Mouse (Mus musculus) right cerebral cortex, adult 18-20 months (tissue): Measurements from ENCODE around the gene Shc3.

Experiments
- DNase-seq: peaks from one replicate; pipeline ENCODE4 v3.0.0; 2022; ENCODE audit warnings: mixed read lengths

Shc3 gene

DNA sequence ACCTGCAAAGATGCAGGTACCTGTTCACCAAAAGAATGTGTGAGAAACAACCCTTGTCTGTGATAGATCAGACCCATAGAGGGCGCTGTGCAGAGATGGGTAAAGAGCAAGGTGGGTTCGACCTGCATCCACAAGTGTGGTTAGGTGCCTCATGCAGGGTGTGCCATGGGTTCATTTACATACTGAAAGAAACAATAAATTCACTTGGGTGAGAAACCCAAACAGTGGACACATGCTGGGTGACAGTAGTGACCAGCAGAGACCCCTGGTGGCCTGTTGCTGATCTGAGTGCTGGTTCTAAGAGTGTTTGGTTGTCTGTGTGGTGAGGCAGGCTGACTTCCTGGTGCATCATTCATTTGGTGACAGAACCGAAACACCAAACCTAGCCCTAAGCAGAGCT, 155.8 kb downstream of the Shc3 start:
- DNase-seq, result no peak

DNA sequence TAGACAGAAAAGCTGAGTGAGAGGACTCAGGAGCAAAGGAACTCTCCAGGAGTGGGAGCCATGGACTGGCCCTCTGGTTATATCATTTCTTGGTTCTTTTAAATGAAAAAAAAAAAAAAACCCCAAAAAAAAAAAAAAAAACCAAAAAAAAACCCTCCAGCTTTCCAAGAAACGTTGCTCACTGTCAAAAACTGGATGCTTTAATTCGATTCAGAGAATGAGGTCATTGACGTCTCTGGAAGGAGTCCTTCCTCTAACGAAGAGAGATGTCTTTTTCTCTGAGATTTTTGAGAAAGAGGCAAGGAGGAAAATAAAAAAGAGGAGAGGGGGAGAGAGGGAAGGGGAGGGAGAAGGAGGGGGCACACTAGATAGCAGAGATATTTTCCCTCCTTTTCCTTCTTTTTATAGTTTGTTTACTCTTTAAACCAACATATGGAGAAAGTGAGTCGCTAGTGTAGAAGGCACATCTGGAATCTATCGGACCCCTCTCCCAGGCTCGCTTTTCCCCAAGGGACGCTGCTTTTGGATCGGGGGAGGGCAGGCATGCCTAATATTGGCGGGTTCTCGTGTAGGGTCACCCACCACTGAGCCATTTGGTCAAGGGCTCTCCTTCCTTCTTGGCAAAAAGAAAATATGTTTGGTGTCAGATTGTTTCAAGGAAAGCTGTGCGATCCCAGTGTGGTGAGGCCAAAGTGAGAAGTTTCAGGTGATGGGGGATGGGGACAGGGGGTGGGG, 157.4 kb downstream of the Shc3 start:
- no peak for DNase-seq

GRCm38 (mm10) chr13:51411243-51411642, 158.0 kb downstream of the Shc3 start:
- DNase-seq, result no peak

- no peak for DNase-seq
These were observed 159.2 kb downstream of the Shc3 start for GRCm38 (mm10) chr13:51409936-51410481.

DNA sequence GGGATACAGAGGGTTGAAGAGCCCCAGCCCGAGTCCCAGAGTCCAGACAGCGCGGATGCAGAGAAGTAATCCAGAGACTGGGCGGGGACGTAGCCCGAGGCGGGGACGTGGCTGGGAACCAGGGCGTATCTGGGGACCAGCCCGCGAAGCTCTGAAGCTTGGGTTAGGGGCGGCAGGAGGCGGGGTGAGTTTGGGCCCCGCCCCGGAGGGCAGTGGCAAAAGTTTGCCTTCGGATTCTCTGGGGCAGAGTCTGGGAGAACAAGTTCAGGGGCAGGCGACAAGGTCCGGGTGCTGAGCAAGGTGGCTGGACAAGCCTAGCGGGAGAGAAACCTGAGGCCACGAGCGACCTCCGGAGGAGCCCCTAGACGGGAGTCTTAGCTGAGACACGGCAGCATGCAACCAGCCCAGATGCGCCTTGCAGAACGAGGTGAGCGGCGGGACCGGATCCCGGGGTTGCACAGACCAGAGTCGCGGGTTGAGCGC, 160.7 kb downstream of the Shc3 start, which contains the start of gene S1pr3:
Gene S1pr3, plus strand, starts transcription at position 121 of the 483 bp plus-strand sequence.
- no peak for DNase-seq

DNA sequence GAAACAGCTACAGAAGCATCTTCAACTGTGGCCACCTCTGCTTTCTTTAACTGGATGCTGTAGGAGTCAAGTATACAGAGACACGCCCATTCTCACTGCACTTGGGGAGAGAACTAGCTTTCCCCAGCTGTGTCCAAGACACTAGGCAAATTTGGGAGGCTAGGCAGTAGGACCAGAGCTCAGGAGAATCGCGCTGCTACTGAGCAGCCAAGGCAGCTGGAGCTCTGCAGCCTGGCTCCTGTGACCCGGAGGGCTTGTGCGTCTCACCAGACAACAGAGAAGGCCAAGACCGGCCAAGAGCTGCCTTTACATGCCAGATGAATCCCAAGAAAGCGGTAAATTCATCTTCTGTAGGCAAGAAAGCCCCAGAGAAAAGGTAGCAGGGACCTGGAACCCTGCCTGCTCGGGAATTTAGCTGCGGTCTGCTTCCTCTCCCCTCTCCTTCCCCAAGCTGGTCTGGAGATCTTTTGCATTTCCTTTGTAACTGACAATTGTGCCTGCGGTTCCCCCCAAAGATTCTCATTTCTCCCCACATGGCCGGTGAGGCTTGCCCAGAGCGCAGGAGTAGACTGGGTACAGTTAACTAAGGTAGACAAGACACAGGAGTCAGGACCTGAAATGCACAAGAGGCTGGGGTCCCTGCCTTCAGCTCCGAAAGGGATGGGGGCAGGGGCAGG, 161.5 kb downstream of the Shc3 start:
- no peak for DNase-seq

- no peak for DNase-seq
These were observed 163.4 kb downstream of the Shc3 start for GRCm38 (mm10) chr13:51405731-51406320.

- DNase-seq, result no peak
These were observed 164.7 kb downstream of the Shc3 start for GRCm38 (mm10) chr13:51404566-51404965.

DNA sequence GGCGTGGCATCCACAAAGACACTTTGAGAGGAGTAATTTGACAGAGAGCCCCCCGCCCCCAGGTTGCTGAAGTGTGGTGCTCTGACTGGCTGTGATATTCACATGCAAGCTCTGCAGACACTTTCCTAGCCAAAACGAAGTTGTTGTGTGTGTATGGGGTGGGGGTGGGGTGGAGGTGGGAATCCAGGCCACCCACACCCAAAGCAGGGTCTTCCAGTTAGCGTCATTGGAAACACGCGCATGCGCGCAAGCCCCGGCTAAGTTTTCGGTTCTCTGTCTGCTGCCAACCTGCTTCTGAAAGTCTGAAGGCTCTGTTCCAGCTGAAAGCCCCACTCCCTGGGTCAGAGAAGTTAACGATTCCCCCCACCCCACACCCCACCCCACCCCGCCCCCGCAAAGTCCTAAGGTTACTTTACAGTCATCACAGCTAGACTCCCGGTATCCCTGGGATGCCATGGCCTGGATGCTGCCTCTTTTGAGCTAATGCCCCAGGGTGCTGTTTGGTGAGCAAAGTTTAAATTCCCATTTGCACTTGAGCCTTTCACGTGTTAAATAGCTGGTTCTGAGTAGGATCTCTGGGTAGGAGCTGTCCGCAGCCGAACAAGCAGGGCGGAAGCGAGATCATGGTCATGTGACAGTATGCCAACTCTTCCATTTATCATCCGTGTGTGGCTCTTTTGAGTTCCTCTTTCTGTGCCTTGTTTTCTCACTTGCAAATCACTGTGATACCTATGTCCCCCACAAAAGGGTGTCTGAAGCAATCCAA, 168.3 kb downstream of the Shc3 start:
- DNase-seq, result no peak

DNA sequence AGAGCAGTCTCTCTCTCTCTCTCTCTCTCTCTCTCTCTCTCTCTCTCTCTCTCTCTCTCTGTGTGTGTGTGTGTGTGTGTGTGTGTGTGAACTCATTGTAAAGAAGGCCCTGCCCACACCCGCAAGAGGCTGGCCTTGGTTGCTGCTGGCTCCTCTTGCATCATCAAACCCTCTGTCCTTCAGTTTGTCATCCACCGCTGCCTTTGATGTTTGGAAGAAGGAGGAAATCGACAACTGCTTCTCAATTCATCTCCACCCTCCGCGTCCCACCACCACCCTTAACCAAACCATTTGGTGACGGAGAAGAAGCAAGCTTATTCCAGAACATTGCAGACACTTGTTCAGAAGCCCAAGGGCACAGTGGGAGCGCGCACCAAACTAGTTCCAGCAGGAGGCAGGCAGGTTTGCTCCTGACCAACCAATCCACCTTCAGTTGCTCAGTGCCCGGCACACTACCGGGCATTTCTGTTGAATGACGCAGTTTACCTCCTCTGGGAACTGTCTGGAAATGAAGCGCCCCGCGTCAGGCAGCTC, 169.0 kb downstream of the Shc3 start:
- DNase-seq, result no peak

DNA sequence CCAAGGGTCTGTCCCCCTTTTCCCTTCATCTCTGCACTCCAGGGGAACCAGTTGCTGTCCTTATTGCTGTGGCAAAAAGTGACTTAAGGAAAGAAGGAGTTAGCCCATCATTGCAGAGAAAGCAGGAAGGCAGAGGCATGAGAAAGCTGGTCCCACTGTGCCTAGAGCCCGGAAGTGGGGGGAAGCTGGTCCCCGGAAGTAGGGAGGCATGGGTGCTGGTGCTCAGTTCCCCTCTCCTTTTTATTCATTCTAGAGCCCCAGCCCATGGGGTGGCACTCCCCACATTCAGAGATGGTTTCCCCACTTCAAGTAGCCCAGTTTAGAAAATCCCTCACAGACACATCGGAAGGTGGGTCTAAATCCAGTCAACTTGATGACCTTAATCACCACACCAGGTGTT, 169.7 kb downstream of the Shc3 start:
- no peak for DNase-seq

- no peak for DNase-seq
These were observed 171.4 kb downstream of the Shc3 start for GRCm38 (mm10) chr13:51397861-51398260.

GRCm38 (mm10) chr13:51392256-51392655, 177.0 kb downstream of the Shc3 start:
- DNase-seq, result no peak

DNA sequence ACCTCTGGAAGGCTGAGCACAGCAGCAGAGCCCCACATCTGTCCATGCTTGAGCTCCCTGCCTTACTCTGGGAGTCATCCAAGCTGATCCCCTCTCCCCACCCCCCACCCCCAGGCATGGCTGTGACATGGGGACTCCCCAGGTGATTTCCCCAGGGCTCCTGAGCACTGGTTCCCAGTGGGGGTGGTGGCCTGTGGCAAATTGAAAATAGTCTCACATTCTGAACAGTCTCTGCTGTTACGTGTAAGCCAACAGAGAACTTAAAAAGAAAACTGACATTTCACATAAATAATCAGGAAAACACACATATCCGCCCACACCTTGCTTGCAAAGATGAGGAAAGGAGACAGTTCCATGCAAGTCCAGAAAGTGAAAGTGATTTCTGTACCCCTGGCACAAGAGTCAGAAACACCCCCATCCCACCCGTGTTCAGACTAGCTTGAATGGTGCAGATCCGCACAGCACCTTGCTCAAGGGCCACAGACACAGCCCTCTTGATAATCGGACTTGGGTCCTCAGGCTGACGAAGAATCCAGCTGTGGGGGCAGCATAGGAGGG, 177.8 kb downstream of the Shc3 start:
- peak; percentile 11 for DNase-seq

DNA sequence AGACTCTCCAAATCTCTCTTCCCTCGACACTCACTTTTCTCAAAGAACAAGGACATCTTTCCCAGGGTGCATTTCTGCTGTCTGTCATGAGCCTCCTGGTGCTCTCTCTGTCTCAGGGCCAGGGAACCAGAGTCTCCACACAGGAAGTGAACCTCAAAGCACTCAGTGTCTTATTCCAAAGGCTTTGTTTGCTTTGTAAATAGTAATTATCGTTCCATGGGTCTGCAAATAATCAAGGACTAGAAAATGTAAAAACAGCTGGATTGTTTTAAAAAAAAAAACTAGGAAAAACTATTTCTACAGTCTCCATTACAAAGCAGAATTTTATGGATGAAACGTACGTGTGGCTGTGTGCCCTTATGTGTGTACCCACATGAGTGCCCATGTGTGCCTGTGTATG, 178.8 kb downstream of the Shc3 start:
- DNase-seq, result no peak

- no peak for DNase-seq
These were observed 181.3 kb downstream of the Shc3 start for GRCm38 (mm10) chr13:51387908-51388307.

GRCm38 (mm10) chr13:51384899-51385298, 184.3 kb downstream of the Shc3 start:
- no peak for DNase-seq

DNA sequence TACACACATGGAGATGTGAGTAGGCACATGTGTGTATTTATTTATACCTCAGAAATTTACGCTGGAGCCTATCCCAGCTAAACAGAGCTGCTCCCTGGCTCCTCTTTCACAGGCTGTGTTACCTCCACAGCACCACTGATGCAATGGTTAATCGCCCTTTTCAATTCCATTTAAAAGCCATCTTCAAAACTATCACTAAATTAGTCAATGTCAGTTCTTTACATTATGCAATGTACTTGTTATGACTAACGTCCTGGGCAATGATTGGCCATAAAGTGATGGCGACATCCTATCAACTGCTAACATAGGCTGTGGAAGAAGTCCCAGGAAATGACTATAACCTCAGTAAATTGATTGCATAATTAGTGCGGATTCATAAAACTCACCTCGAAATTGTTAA, 187.7 kb downstream of the Shc3 start:
- DNase-seq, result no peak
